Mouse (Mus musculus) right cerebral cortex, postnatal 25 days (tissue): Measurements from ENCODE around the gene Rpl31.

Experiments used
- DNase-seq: peaks from one replicate; pipeline ENCODE4 v3.0.0; 2022

Gene Rpl31

DNA sequence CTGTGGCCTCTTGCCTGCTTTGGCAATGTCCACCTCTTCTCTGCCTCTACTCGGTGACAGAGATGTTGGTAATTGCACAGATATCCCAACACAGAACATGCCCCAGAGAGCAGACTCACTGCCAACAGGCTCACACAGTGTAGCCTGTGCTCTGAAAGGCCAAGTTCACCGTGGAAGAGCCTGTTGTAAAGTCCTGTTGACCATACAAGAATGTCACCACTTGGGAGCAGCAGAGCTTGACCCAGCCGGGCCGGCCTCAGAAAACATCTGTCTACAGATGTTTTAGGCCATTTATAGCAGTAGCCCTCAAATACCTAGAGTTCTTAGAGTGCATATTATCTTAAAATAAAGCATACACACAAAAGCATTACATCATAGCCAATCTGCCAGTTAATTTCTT, 39.5 kb downstream of the Rpl31 start:
- DNase-seq, result no peak

DNA sequence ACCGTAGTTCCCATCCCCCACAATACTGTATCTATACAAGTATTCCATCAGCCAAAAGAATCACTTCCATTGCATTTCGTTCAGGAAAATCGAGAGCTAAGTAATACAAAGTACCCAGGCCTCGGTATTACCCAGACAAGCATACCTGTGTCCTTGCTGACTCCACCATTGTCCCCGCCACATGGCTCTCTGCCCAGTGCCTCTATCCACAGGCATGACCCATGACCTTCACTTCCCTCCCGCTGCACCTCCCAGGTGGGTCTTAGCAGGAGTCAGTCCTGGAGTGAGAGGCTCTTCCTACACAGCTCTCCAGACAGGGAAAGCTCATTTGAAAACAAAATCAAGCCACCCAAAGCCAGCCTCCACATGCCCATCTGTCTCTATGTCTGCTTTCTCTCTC, 40.5 kb downstream of the Rpl31 start:
- DNase-seq, result no peak

DNA sequence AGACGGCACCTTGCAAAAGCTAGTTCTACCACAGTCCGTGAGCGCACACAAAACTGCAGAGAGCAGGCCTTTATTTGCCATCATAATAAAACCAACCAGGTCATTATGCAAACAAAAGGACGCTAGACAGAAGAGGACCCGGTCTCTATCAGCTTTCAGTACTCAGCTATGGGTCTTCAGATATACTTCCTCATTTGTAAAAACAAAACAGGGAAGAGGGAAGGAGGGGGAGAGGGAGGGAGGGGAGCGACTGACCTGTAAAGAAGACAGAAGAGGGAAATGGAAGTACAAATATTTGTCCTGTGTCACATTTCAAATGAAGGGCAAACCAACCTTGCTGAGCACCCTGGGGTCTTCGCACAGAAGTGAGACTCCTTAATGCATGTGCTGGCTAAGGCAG, 41.0 kb downstream of the Rpl31 start:
- no peak for DNase-seq

DNA sequence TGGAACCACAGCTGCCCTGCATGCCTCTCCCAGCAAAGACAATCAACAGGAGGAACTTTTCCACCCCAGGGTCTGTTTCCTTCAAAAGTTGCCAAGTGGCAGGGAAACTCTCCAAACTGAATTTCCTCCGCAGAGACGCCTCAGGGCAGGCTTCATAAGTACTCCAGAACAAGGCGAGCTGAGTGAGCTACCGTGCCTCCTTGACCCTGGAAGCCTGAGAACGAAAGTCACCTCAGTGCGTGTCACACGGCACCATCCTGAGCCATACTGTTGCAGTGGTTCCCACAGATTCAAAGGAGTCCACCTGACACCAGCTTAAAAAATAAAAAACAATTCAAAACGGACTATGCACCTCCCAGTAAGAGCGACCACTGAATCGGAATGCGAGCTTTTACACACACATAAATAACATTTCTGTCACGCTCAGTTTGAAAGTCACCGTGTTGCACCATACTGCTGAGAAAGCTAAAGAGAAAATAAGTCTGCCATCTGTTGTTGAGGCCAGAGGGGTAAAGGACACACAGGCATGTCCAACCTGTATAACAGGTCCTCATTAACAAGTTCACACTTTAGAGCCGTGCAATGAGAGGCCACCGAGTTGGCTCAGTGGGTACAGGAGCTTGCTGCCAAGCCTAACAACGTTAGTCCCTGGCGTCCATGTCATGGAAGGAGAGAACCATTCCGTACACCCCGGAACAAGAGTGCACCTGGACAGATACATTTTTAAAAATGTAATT, 42.6 kb downstream of the Rpl31 start:
- DNase-seq, result no peak

DNA sequence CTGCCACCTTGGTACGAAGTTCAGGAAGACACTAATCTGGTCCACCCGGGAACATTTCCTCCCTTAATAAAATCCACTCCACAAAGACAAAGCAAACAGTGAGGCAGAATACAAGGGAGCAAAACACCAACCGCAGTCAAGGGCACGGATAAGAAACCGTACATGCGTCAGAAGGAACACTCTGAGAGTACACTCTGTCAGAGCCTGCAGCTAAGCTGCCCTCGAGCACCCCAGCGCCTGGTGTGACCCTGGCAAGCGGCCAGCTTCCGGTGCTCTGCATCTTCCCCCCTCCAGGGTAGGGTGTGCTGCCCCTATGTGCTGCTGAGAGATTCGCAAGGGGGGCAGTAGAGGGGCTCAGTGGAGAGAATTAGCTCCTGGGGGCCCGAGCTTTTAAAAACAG, 50.2 kb downstream of the Rpl31 start:
- no peak for DNase-seq

DNA sequence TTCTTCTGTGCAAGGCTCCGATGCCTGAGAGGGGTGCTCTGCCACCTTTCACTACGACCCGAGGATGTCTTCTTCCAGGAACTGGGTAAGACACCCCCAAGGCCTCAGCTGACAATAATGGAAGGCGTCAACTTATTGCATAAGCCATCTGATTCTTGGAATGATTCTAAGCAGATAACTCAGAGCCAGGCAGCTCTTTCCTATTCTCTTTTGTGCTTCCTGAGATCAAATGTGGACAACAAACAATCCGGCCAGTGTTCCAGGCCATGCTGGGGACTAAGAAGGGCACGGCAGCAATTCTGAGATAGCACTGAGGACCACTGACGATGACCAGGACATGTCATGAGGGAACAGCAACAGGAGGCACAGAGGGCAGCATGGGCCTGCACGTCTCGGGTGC, 51.2 kb downstream of the Rpl31 start:
- no peak for DNase-seq

DNA sequence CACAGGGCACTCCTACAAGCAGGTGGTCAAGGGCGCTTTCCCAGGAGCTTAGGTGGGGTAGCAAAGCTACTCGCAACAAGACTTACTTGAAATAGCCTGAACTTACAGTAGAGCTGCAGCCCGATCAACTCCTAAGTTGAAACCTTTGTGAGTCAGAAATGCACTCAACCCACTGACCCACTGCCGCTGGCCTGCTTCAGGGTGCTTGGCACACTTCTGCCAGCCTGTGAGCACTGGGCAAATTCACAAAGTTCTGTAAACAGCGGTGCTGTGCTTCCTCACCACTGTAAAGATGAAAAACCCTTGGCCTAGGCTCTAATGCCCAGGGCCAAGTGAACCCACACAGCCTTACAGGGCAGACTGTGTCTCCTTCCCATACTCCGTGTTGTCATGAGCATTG, 53.3 kb downstream of the Rpl31 start:
- no peak for DNase-seq
